Mouse (Mus musculus) heart, embryonic 14.5 days (tissue): ENCODE data around the gene Matk. TPM values are rescaled to one million over a fixed set of nuclear protein-coding genes. Genes with fewer than 3 reads are reported as not detected.
"Not testable (repeated sequence)": the region's sequence is repeated elsewhere in the genome, so short reads cannot be mapped to it uniquely, and the experiment has no call there.

ENCODE experiments used
- ATAC-seq: fragments of 200-750 bp; cut with Nextera tagmentation; 2 replicates; pipeline ENCODE4 v1.8.0; 2017; ENCODE audit warnings: low read depth, moderate TSS enrichment; ENCODE audit not compliant: insufficient number of reproducible peaks, insufficient read depth, low FRiP score
- H3K27ac ChIP-seq, 2 experiments: fragments of 200-500 bp in 1 of 2; fragments of 300-500 bp in 1 of 2; sonication (generic) in 1 of 2; replicated peaks in 1 of 2; 2 replicates each; pipeline ENCODE4 v1.5.1; 2012 to 2014; ENCODE audit warnings: low read depth in 2 of 2, low read length in 2 of 2, control low read depth in 1 of 2, mild to moderate bottlenecking in 1 of 2, mixed read lengths in 1 of 2; ENCODE audit not compliant: control insufficient read depth in 1 of 2, insufficient read depth in 1 of 2
- H3K27me3 ChIP-seq: fragments of 300-500 bp; sonication (generic); 2 replicates; pipeline ENCODE4 v1.6.1; 2014; ENCODE audit warnings: mild to moderate bottlenecking, low read length, control low read depth; ENCODE audit not compliant: control insufficient read depth, insufficient read depth
- H3K36me3 ChIP-seq: fragments of 300-500 bp; sonication (generic); 2 replicates; pipeline ENCODE4 v1.6.1; 2014; ENCODE audit warnings: mild to moderate bottlenecking, control low read depth, low read length, mixed read lengths; ENCODE audit not compliant: control insufficient read depth, insufficient read depth
- H3K4me1 ChIP-seq, 2 experiments: fragments of 200-500 bp in 1 of 2; fragments of 300-500 bp in 1 of 2; sonication (generic) in 1 of 2; 2 replicates each; pipeline ENCODE4 v1.6.1; 2012 to 2014; ENCODE audit warnings: low read length in 2 of 2, control low read depth in 1 of 2, mixed read lengths in 1 of 2; ENCODE audit not compliant: control insufficient read depth in 2 of 2, insufficient read depth in 2 of 2
- H3K4me2 ChIP-seq: fragments of 300-500 bp; sonication (generic); 2 replicates; pipeline ENCODE4 v1.6.1; 2014; ENCODE audit warnings: mild to moderate bottlenecking, low read length
- H3K4me3 ChIP-seq, 2 experiments: fragments of 200-500 bp in 1 of 2; fragments of 300-500 bp in 1 of 2; sonication (generic) in 1 of 2; 2 replicates each; pipeline ENCODE4 v1.5.1; 2012 to 2014; ENCODE audit warnings: low read length in 2 of 2, mild to moderate bottlenecking in 2 of 2, control low read depth in 1 of 2, low read depth in 1 of 2, moderate library complexity in 1 of 2; ENCODE audit not compliant: control insufficient read depth in 1 of 2, insufficient read depth in 1 of 2
- H3K9ac ChIP-seq: fragments of 300-500 bp; sonication (generic); 2 replicates; pipeline ENCODE4 v1.6.1; 2014; ENCODE audit warnings: mild to moderate bottlenecking, low read length
- H3K9me3 ChIP-seq: fragments of 300-500 bp; sonication (generic); 2 replicates; pipeline ENCODE4 v1.6.1; 2016; ENCODE audit warnings: low read length, control low read depth; ENCODE audit not compliant: control insufficient read depth
- WGBS: fragments of 180-500 bp; shearing (Covaris S2); extraction: QIAGEN DNeasy Blood & Tissue Kit; methylation state at CpG from one replicate; pipeline ENCODE4 v1.1.7; 2014; 5-methylcytosine and 5-hydroxymethylcytosine counted together
- polyA plus RNA-seq: library from polyadenylated mRNA; unstranded; fragments of >200 nt; fragmentation: Nextera tagmentation; extraction: Ambion mirVana; gene quantifications from 2 replicates; pipeline ENCODE4 v1.2.1, GENCODE M21; 2014

Matk gene
- polyA plus RNA-seq, 1 experiment from 2014 or later = 0.91 TPM

DNA sequence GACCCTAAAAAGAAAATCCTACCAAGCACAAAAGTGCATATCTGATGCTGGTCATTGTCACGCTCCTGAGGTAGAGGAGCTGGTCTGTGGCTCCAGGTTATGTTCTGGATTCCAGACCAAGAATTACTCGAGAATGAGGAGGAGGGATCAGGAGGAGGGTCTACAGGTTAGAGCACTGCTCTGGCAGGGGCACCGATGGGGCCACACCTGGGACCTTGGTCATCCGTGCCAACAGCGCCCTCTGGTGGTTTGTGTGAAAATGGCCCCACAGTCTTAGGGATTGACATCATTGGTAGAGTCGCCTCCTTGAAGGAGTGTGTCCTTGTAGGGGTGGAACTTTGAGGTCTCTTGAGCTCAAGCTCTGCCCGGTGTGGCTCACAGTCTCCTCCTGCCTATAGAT, 34.8 kb upstream of the Matk start:
- no peak overlapping the region for H3K9ac ChIP-seq
- no peak for ATAC-seq
- no peak overlapping the region for H3K4me2 ChIP-seq
- H3K4me3 ChIP-seq = no peak overlapping the region
- peaks cover 0 to 2% of the 10 kb centered on the region in 2 experiments; a peak in 1 of 4 replicates for H3K4me1 ChIP-seq
- no peaks in the 10 kb centered on the region for H3K9me3 ChIP-seq
- H3K27me3 ChIP-seq = no peaks in the 10 kb centered on the region
- H3K36me3 ChIP-seq = no peaks in the 10 kb centered on the region
- H3K27ac ChIP-seq = no peak overlapping the region
- WGBS = 30% methylated on average over 7 of the region's 7 CpGs

DNA sequence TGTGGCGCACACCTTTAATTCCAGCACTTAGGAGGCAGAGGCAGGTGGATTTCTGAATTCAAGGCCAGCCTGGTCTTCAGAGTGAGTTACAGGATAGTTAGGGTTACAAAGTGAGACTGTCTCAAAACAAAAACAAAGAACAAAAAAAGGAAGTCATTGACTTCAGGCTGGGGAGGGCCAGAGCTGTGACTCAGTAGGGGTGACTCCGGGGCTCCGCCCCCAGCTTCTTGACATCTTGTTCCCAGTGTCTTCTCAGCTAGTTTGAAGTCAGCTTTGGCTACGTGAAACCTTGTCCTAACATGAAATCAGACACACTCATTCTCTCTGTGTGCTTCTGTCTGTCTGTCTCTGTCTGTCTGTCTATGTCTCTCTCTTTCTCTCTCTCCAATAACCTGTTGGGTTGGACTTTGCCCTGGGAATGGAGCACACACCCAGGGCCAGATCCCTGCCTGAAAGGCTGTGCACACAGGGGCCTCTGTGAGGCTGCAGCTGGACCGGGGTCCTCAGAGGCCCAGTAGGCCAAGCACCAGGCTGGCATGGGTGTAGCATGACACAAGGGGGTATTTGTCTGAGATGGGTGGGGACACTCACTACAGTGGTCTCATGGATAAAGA, 31.2 kb upstream of the Matk start:
- no peak for ATAC-seq
- H3K4me1 ChIP-seq = no peaks in the 10 kb centered on the region
- WGBS = 79% methylated on average over 5 of the region's 5 CpGs
- no peaks in the 10 kb centered on the region for H3K9me3 ChIP-seq
- H3K27ac ChIP-seq = no peak overlapping the region
- H3K36me3 ChIP-seq = no peaks in the 10 kb centered on the region
- no peak overlapping the region for H3K9ac ChIP-seq
- no peak overlapping the region for H3K4me3 ChIP-seq
- H3K27me3 ChIP-seq = no peaks in the 10 kb centered on the region
- H3K4me2 ChIP-seq = no peak overlapping the region

DNA sequence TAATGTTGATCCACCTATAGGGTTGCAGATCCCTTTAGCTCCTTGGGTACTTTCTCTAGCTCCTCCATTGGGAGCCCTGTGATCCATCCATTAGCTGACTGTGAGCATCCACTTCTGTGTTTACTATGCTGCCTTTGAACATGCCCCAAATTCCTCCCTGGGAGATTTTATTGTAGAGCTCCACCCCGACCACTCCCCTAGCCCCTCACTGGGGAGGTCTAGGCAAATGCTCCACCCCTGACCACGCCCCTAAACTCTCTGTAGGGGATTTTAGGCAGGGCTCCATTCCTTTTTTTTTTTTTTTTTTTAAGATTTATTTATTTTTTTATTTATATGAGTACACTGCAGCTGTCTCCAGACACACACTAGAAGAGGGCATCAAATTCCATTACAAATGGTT, 29.0 kb upstream of the Matk start:
- H3K27ac ChIP-seq, H3K4me1 ChIP-seq, H3K4me2 ChIP-seq, H3K9me3 ChIP-seq, H3K9ac ChIP-seq, H3K27me3 ChIP-seq, ATAC-seq, H3K36me3 ChIP-seq, H3K4me3 ChIP-seq: not testable (repeated sequence)
- 49% methylated on average over 2 of the region's 2 CpGs for WGBS

DNA sequence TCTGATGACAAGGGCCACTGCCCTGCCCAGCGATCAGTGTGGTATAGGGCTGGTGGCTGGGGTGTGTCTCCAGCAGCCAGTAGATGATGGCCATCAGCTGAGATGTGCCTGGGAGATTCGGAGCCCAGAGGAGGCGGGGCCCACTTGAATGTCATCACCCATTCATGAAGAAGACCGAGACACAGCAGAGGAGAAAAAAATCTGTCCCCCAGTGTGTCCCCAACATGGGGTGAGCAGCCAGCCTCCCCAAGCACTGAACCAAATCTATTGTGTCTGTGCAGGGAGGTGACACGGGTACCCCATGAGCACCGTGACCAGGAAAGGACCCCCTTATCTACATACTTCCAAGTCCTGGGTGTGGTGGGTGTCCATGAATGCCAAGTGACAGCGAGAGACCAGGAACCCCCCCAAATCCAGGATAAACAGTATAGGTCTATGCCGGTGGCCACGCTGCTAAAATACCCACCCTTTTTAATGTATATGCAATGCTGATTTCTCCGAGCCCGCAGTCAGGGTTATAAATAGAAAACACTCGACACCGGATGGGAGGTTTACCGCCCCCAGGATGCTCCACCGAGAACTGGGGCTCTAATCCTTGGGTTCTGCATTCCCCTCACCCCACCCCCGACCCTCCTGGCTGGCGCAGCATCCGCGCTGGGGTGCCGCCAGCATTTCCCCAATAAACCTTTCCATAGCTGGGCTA, 22.8 kb upstream of the Matk start:
- Histone ChIP-seq H3K27ac (no peak overlapping the region), H3K4me1 (peaks cover 12 to 23% of the 10 kb centered on the region in 2 experiments), H3K27me3 (peaks cover 18% of the 10 kb centered on the region), H3K36me3 (no peaks in the 10 kb centered on the region), H3K4me3 (peak overlapping the region; percentile 19 to 23), H3K4me2 (peak overlapping the region; percentile 63), H3K9me3 (no peaks in the 10 kb centered on the region), H3K9ac (peak overlapping the region; percentile 31; the same call in 1 of the 2 replicates)
- ATAC-seq = no peak
- WGBS = 9% methylated on average over 20 of the region's 20 CpGs

DNA sequence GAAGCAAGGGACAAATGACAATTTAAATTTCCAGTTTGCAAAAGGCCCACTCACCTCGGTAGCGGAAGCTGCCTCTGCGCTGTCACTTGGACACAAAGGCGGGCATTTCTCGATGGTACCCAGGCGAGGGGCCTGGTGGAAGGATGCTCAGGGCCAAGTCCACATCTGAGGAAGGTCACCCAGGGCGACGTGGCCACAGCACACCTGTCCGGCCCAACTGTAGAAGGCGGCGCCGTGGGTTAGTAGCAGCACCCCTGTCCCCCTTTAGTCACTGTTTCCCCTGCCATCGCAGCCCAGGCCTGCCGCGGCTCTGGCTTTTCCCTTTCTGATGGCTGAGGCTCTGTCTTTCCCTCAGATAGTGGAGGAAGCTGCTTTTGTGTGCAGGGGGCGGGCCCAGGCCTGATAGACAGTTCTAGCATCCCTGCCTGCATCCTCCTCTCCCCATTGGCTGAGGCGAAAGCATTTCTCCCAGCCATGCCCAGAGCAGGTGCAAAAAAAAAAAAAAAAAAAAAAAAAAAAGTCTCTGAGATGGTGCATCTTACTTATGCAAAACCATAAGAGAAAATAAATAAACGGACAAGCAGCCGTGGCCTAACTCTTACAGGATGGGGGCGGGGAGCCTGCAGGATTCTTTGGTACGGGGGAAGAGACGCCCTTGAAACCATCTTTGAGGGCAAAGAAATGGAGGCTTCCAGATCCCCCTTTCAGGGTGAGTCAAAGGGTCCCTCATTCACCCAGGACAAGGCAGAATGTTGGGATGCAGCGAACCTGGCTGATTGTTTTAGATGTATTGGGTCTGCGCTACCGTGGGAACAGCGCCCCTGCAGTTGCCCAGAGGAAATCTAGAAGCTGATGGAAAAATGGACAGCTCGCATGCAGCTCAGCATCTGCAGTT, 22.1 kb upstream of the Matk start, which contains the start of gene Atcay:
Gene Atcay (minus strand): TSS at position 396 of the 895 bp plus-strand sequence.
- no peaks in the 10 kb centered on the region for H3K36me3 ChIP-seq
- no peaks in the 10 kb centered on the region for H3K9me3 ChIP-seq
- 11% methylated on average over 27 of the region's 27 CpGs for WGBS
- ATAC-seq = no peak
- H3K4me2 ChIP-seq = peak within 1 kb of the TSS; percentile 63
- peaks cover 18% of the 10 kb centered on the region for H3K27me3 ChIP-seq
- H3K27ac ChIP-seq = no peak within 1 kb of the TSS
- H3K4me3 ChIP-seq = peak within 1 kb of the TSS; percentile 19 to 23
- peaks cover 12 to 23% of the 10 kb centered on the region in 2 experiments for H3K4me1 ChIP-seq
- peak within 1 kb of the TSS; percentile 31; the same call in 1 of the 2 replicates for H3K9ac ChIP-seq

DNA sequence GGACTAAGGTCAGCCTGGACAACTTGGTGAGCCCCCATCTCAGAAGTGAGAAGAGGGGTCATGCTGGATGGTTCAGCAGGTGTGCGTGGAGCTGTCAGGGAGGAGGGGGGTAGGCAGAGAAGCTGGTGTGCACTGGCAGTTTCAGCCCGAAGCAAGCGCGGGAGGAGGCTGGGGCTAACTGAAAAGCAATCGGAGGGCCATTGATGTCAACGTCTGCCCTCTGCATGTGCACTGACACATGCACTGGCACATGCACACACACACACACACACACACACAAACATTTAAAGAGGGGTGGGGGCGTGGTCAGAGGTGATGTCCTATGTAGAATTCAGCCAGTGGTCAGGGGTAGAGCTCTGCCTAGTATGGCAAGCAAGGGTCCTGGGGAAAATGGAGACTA, 21.3 kb upstream of the Matk start:
- H3K4me1 ChIP-seq = peaks cover 12 to 23% of the 10 kb centered on the region in 2 experiments
- no peaks in the 10 kb centered on the region for H3K9me3 ChIP-seq
- 61% methylated on average over 7 of the region's 7 CpGs for WGBS
- peaks cover 18% of the 10 kb centered on the region for H3K27me3 ChIP-seq
- H3K9ac ChIP-seq = no peak overlapping the region
- H3K36me3 ChIP-seq = no peaks in the 10 kb centered on the region
- no peak overlapping the region for H3K27ac ChIP-seq
- ATAC-seq = no peak
- H3K4me3 ChIP-seq = no peak overlapping the region
- H3K4me2 ChIP-seq = no peak overlapping the region

DNA sequence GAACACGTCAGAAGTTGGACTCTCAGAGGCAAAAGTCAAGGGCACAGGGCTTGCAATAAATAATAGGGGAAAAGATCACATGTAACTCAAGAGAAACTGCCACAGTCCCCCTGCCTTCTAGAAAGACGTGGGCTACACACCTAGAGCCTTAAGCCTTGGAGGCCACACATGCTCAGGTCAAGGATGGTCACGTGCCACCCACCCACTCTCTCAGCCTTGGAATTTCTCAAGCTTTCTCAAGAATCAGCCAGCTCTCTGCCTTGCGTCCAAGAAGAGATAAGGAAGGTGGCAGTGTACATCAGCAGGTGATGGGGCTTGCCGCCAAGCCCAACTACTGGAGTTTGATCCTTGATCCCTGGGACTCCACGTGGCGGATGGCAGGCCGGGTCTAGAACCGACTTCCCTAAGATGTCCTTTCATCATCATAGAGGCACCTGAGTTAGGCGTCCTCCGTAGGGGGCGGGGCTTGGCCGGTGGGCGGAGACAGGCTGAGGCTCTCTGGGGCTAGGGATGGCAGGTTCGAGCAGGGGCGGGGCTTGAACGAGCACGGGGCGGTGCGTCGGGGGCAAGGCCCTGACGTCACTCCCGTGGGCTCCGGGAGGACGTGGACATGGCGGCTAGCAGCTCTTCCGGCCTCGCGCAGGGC, 20.0 kb upstream of the Matk start, which contains the start of gene Zfr2:
Gene Zfr2 (plus strand): TSS at position 576 of the 646 bp plus-strand sequence.
- 7% methylated on average over 29 of the region's 29 CpGs for WGBS
- H3K36me3 ChIP-seq = no peaks in the 10 kb centered on the region
- peaks cover 18% of the 10 kb centered on the region for H3K27me3 ChIP-seq
- peak; percentile 76 for ATAC-seq
- no peaks in the 10 kb centered on the region for H3K9me3 ChIP-seq
- H3K4me3 ChIP-seq = peak within 1 kb of the TSS; percentile 59 to 76
- peaks cover 12 to 23% of the 10 kb centered on the region in 2 experiments for H3K4me1 ChIP-seq
- peak within 1 kb of the TSS; percentile 83 for H3K9ac ChIP-seq
- H3K27ac ChIP-seq = peak within 1 kb of the TSS in 1 of 2 experiments; percentile 24; a peak in 1 of 4 replicates
- H3K4me2 ChIP-seq = peak within 1 kb of the TSS; percentile 74
